Mouse (Mus musculus): ENCODE data around the gene Fem1b.

Gene Fem1b

GRCm38 (mm10) chr9:62781965-62782364, 29.8 kb downstream of the Fem1b start:
- DNase-seq (ENCODE audit: low read depth, low spot score), result no peak

- DNase-seq (ENCODE audit: low read depth, low spot score), result no peak
These were observed 33.0 kb downstream of the Fem1b start for GRCm38 (mm10) chr9:62778721-62779120.

- DNase-seq (ENCODE audit: low read depth, low spot score), result peak; percentile 80
These were observed 34.3 kb downstream of the Fem1b start for GRCm38 (mm10) chr9:62777461-62777860.

- peak; percentile 30 for DNase-seq (ENCODE audit: low read depth, low spot score)
These were observed 36.3 kb downstream of the Fem1b start for GRCm38 (mm10) chr9:62775464-62775863.

GRCm38 (mm10) chr9:62772746-62773145, 39.0 kb downstream of the Fem1b start:
- DNase-seq (ENCODE audit: low read depth, low spot score), result no peak

GRCm38 (mm10) chr9:62768361-62768760, 43.4 kb downstream of the Fem1b start:
- no peak for DNase-seq (ENCODE audit: low read depth, low spot score)

- no peak for DNase-seq (ENCODE audit: low read depth, low spot score)
These were observed 44.3 kb downstream of the Fem1b start for GRCm38 (mm10) chr9:62767464-62767863.

GRCm38 (mm10) chr9:62765346-62765745, 46.4 kb downstream of the Fem1b start:
- DNase-seq (ENCODE audit: low read depth, low spot score), result no peak

- no peak for DNase-seq (ENCODE audit: low read depth, low spot score)
These were observed 48.3 kb downstream of the Fem1b start for GRCm38 (mm10) chr9:62763478-62763877.

- no peak for DNase-seq (ENCODE audit: low read depth, low spot score)
These were observed 52.1 kb downstream of the Fem1b start for GRCm38 (mm10) chr9:62759601-62760000.

- DNase-seq (ENCODE audit: low read depth, low spot score), result no peak
These were observed 53.4 kb downstream of the Fem1b start for GRCm38 (mm10) chr9:62758288-62758687.

- DNase-seq (ENCODE audit: low read depth, low spot score), result no peak
These were observed 61.4 kb downstream of the Fem1b start for GRCm38 (mm10) chr9:62750381-62750780.

GRCm38 (mm10) chr9:62749666-62750065, 62.1 kb downstream of the Fem1b start:
- DNase-seq (ENCODE audit: low read depth, low spot score), result no peak

- no peak for DNase-seq (ENCODE audit: low read depth, low spot score)
These were observed 65.1 kb downstream of the Fem1b start for GRCm38 (mm10) chr9:62746646-62747045.

GRCm38 (mm10) chr9:62744558-62745275, 67.0 kb downstream of the Fem1b start:
- DNase-seq (ENCODE audit: low read depth, low spot score), result peak; percentile 59

Measured in forelimb bud, embryonic 11.5 days (tissue).